Mouse (Mus musculus) kidney, embryonic 15.5 days (tissue): Measurements from ENCODE around the gene Ifna16. TPM values are rescaled to one million over a fixed set of nuclear protein-coding genes. Genes with fewer than 3 reads are reported as not detected.
A peak's percentile ranks its signal among the peaks of the same experiment; 100 is the strongest.

Source experiments
- ATAC-seq: fragments of 200-750 bp; cut with Nextera tagmentation; replicated peaks from 2 replicates; pipeline ENCODE4 v1.8.0; 2017; ENCODE audit warnings: moderate TSS enrichment; ENCODE audit not compliant: low FRiP score
- H3K27ac ChIP-seq: fragments of 300-500 bp; sonication (generic); 2 replicates; pipeline ENCODE4 v1.5.1; 2015; ENCODE audit warnings: mild to moderate bottlenecking, inconsistent platforms
- H3K27me3 ChIP-seq: fragments of 300-500 bp; sonication (generic); 2 replicates; pipeline ENCODE4 v1.6.1; 2015; ENCODE audit warnings: inconsistent platforms
- H3K36me3 ChIP-seq: fragments of 300-500 bp; sonication (generic); 2 replicates; pipeline ENCODE4 v1.6.1; 2015; ENCODE audit warnings: inconsistent platforms
- H3K4me1 ChIP-seq: fragments of 300-500 bp; sonication (generic); 2 replicates; pipeline ENCODE4 v1.6.1; 2015; ENCODE audit warnings: inconsistent platforms
- H3K4me2 ChIP-seq: fragments of 300-500 bp; sonication (generic); 2 replicates; pipeline ENCODE4 v1.6.1; 2015; ENCODE audit warnings: moderate library complexity, mild to moderate bottlenecking, inconsistent platforms
- H3K4me3 ChIP-seq: fragments of 300-500 bp; sonication (generic); replicated peaks from 2 replicates; pipeline ENCODE4 v1.5.1; 2015; ENCODE audit warnings: mild to moderate bottlenecking, inconsistent platforms
- H3K9ac ChIP-seq: fragments of 300-500 bp; sonication (generic); 2 replicates; pipeline ENCODE4 v1.6.1; 2015; ENCODE audit warnings: mild to moderate bottlenecking, inconsistent platforms
- H3K9me3 ChIP-seq: fragments of 300-500 bp; sonication (generic); replicated peaks from 2 replicates; pipeline ENCODE4 v1.6.1; 2016; ENCODE audit warnings: inconsistent platforms
- WGBS: fragments of 180-500 bp; shearing (Covaris S2); methylation state at CpG from one replicate; pipeline ENCODE4 v1.1.7; 2015; ENCODE audit warnings: mixed read lengths; 5-methylcytosine and 5-hydroxymethylcytosine counted together
- polyA plus RNA-seq: library from polyadenylated mRNA; unstranded; fragments of >200 nt; fragmentation: Nextera tagmentation; extraction: Ambion mirVana; gene quantifications from 2 replicates; pipeline ENCODE4 v1.2.1, GENCODE M21; 2015

Gene Ifna16
- not detected in 2 replicates for polyA plus RNA-seq

DNA sequence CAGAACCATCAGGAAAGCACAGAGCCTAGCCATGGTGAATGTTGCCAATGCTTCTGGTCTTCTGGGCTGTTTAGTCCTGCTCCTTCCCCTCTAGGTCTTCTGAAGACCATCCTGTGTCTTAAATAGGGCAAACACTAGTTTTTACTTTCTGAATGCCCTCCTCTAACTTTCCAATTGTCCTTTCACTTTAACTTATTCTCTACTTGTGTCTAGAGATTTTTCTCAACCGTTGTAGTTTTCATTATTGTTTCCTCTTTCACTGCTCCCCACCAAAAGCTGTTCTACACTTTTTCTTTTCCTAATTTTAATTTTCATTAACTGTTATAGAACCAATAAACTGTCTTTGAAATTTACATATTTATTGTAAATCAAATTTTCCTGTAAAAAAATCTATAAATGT lies at the start of gene Ifna16:
TSS of gene Ifna16 (minus strand) at position 101 of the 400 bp plus-strand sequence.
- Histone ChIP-seq H3K36me3 (no peaks in the 10 kb centered on the region), H3K4me2 (no peak within 1 kb of the TSS), H3K4me3 (no peak within 1 kb of the TSS), H3K9ac (no peak within 1 kb of the TSS), H3K27ac (no peak within 1 kb of the TSS), H3K9me3 (no peaks in the 10 kb centered on the region), H3K4me1 (no peaks in the 10 kb centered on the region), H3K27me3 (no peaks in the 10 kb centered on the region)
- ATAC-seq: no peak
- 90% methylated on average over 1 of the region's 1 CpGs for WGBS

DNA sequence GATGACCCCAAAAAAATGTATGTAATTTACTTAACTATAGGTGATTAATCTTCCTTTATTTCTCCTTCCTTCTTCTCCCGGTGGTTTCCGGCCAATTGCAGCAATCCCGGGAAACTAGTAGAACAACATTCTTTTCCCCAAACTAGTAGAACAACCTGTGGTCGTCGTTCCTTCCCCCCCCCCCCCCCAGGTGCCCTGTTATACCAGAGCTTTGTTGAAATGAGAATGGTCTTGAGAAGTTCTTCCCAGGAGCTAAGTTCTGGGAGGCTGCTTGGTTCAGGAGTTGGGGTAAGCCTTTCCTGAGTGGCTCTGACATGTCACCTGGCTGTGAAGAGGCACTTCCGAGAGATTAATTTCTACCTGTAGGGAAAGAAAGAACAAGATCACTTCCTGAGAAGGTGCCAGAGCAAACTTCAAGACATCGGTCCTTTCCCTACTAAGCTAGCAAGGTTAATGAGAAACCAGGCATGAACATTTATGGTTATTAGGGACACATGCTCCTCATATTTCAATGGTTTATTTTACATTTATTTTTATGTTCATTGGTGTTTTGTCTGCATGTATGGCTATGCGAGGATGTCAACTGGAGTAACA lies 46.9 kb upstream of the Ifna16 start:
- Histone ChIP-seq H3K36me3 (peaks cover 12% of the 10 kb centered on the region), H3K27ac (peak overlapping the region; percentile 86), H3K27me3 (no peaks in the 10 kb centered on the region), H3K4me1 (peaks cover 21% of the 10 kb centered on the region), H3K4me2 (peak overlapping the region; percentile 27; the same call in 1 of the 2 replicates), H3K9me3 (no peaks in the 10 kb centered on the region), H3K4me3 (no peak overlapping the region), H3K9ac (no peak overlapping the region)
- 40% methylated on average over 8 of the region's 8 CpGs for WGBS
- no peak for ATAC-seq

DNA sequence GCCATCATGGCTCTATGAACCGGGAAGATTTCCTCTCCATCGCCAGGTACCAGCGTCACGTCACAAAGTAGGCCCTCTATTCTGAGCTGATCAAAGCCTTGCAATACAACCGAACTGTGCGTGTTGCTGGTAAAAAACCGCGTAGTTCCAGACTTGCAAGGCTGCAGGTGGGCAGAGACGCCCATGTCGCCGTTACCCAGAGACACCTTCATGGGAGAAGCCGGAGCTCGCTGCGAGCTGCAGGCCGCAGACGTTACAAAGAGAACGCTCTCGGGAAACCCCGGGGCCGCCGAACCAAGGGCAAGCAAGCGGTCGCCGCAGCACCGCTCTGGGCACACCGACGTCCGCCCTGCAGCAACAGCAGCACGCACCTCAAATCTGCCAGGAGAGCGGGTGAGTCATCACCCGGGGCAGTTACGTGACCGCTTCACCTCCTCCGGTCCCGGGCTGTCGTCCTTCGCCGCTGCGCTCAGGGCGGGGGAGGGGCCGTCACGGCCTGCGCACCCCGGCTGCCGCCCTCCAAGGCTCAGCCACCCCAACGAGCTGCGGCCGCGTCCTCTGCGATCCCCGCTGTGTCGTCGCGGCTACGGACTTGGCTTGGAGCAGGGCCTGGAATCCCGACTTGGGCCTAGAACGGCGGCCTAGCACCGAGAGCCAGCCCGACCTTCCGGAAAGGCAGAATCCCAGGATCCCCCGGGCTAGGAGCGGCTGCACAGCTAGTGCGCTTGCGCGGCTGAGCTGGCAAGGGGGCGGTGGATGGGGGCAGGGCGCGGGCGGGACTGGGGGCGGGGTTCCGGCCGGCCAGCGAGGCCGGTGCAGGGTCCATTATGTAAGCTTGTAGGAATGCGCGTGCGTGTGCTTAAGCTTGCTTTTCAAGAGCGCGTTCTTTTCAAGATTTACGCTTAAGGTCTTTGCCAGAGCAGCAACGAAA lies 45.3 kb upstream of the Ifna16 start, which contains the start of the genes Gm26566 and Klhl9:
TSS of gene Gm26566 (plus strand) at position 15 of the 931 bp plus-strand sequence.
TSS of gene Klhl9 (minus strand) at position 675 of the 931 bp plus-strand sequence.
- H3K9ac ChIP-seq: peak within 1 kb of the TSS; percentile 99
- peaks cover 17% of the 10 kb centered on the region for H3K36me3 ChIP-seq
- H3K4me1 ChIP-seq: peaks cover 25% of the 10 kb centered on the region
- under 1% methylated on average over 82 of the region's 82 CpGs for WGBS
- ATAC-seq: peak; percentile 96
- no peaks in the 10 kb centered on the region for H3K27me3 ChIP-seq
- H3K27ac ChIP-seq: peak within 1 kb of the TSS; percentile 99
- H3K4me3 ChIP-seq: peak within 1 kb of the TSS; percentile 92
- H3K9me3 ChIP-seq: no peaks in the 10 kb centered on the region
- peak within 1 kb of the TSS; percentile 77 for H3K4me2 ChIP-seq

DNA sequence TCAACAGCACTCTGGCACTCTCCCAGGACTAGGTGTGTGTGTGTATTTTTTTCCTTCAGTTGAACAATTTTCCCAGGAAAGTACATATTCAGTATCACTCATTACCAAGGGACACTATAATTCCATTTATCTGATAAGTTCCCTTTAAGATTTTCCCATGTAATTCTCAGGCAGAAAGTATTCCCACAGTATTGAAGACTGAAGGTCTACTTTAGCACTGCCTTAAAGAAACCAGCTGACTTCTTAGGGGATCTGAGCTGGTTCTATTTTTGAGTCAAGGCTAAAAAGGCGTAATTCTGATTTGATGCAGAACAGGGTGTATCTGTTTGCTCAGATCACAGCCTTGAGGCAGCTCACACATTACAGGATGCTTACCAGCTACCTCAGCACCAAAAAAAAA lies 42.0 kb upstream of the Ifna16 start:
- H3K9ac ChIP-seq: 0 out of 2 replicates have a peak overlapping the region, but pooled peaks have one; percentile 26
- H3K27ac ChIP-seq: no peak overlapping the region
- ATAC-seq: no peak
- peak overlapping the region; percentile 77 for H3K4me2 ChIP-seq
- no peaks in the 10 kb centered on the region for H3K27me3 ChIP-seq
- H3K36me3 ChIP-seq: peaks cover 42% of the 10 kb centered on the region
- WGBS: 57% methylated on average over 1 of the region's 1 CpGs
- peaks cover 24% of the 10 kb centered on the region for H3K4me1 ChIP-seq
- peak overlapping the region; percentile 33 for H3K4me3 ChIP-seq
- H3K9me3 ChIP-seq: no peaks in the 10 kb centered on the region

DNA sequence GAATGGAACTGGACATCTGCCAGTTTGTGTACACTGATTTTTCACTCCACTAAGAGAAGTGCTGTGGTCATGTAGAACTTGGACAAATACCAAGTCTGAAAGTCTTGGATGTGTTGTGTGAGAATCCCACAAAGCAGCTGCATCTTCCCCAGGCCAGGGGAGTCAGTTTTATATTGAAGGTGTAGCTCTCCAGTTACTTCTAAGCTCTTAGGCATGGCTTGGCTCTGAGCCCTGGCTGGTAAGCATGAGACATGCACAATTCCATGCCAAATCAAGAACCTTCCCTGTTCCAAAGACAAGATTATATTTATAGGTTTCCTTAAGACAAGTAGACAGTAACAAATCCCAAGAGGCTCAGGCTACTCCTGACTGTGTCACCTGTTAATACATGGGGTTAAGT lies 38.3 kb upstream of the Ifna16 start:
- H3K4me3 ChIP-seq: no peak overlapping the region
- H3K9me3 ChIP-seq: no peaks in the 10 kb centered on the region
- no peak overlapping the region for H3K9ac ChIP-seq
- H3K27ac ChIP-seq: no peak overlapping the region
- no peak overlapping the region for H3K4me2 ChIP-seq
- H3K27me3 ChIP-seq: no peaks in the 10 kb centered on the region
- no peak for ATAC-seq
- peaks cover 12% of the 10 kb centered on the region for H3K4me1 ChIP-seq
- peaks cover 39% of the 10 kb centered on the region for H3K36me3 ChIP-seq

DNA sequence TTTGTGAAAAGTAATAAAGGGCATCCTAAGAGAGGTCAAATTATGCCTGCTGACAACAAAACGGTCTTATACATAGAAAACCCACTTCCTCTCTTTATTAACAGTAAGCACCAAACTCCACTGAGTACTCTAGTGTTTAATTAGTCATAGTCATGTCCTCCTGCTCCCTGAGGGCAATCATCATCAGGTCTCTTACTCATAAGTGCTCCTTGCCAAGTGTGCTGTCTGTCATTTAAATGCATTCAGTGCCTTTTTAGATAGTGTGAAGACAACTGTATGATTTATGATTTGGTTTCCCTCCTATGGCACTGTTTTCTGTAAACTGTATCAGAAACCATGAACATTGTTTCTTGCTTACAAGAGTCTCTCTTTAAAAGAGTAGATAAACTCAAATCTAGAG lies 37.6 kb upstream of the Ifna16 start:
- WGBS: 76% methylated on average over 1 of the region's 1 CpGs
- Histone ChIP-seq H3K9ac (no peak overlapping the region), H3K4me1 (peaks cover 10% of the 10 kb centered on the region), H3K9me3 (no peaks in the 10 kb centered on the region), H3K4me3 (no peak overlapping the region), H3K36me3 (peaks cover 38% of the 10 kb centered on the region), H3K27ac (no peak overlapping the region), H3K4me2 (no peak overlapping the region), H3K27me3 (no peaks in the 10 kb centered on the region)
- no peak for ATAC-seq

DNA sequence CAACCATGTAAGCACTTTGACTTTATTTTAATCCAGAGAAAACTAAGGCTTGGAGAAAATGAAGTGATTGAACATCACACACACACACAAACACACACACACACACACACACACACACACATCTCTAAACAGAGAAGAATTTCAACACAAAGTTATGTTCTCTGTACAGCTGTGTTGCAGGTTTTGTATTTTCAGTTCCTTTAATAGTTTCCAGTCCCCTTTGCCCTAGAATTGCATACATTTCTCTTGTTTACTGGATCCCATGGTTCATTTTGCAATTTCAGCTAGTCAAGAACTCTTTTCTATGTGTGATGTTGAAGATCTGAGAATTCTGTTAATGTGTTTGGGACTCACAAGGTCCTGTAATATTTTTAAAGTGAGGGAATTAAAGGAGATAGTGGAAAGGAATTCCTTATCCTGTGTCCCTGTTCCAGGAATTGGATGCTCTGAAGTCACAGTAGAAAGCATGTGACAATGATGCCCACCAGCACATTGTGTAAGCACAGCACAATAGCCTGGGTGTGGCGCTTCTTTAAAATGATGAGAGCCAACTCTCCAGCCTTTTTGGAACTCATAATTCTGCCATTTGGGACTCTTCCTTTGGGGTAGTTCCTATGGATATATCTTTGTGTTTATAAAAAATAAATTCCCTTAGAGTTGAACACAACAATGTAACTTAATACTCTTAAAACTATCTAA lies 30.6 kb upstream of the Ifna16 start:
- 95% methylated on average over 1 of the region's 1 CpGs for WGBS
- H3K4me1 ChIP-seq: no peaks in the 10 kb centered on the region
- H3K9me3 ChIP-seq: no peaks in the 10 kb centered on the region
- no peaks in the 10 kb centered on the region for H3K27me3 ChIP-seq
- no peak overlapping the region for H3K4me2 ChIP-seq
- no peak for ATAC-seq
- no peak overlapping the region for H3K4me3 ChIP-seq
- H3K9ac ChIP-seq: no peak overlapping the region
- H3K27ac ChIP-seq: no peak overlapping the region
- H3K36me3 ChIP-seq: 0 out of 2 replicates have a peak, but pooled peaks cover 4% of the 10 kb centered on the region

DNA sequence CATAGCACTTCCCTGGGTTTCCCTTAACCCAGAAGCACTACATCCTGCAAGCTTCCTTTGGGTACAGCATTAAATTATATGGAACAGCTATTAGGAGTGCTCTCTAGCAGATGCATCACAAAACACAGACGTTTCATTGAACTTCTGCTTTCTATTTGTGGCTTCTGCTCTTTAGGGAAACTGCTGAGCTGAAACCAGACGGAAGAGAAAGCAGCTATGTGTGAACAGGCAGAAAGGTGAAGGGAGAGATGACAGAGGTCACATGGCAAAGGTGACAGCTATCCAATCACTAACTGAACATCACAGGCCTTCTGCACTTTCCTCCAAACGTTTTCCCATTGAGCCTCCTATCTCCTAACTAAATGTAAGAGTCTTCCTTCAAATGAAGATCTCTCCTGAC lies 29.2 kb upstream of the Ifna16 start:
- no peaks in the 10 kb centered on the region for H3K4me1 ChIP-seq
- H3K4me2 ChIP-seq: no peak overlapping the region
- H3K27me3 ChIP-seq: no peaks in the 10 kb centered on the region
- no peak overlapping the region for H3K9ac ChIP-seq
- 0 out of 2 replicates have a peak, but pooled peaks cover 4% of the 10 kb centered on the region for H3K36me3 ChIP-seq
- no peak overlapping the region for H3K4me3 ChIP-seq
- 32% methylated on average over 3 of the region's 3 CpGs for WGBS
- no peak overlapping the region for H3K27ac ChIP-seq
- ATAC-seq: no peak
- no peaks in the 10 kb centered on the region for H3K9me3 ChIP-seq

DNA sequence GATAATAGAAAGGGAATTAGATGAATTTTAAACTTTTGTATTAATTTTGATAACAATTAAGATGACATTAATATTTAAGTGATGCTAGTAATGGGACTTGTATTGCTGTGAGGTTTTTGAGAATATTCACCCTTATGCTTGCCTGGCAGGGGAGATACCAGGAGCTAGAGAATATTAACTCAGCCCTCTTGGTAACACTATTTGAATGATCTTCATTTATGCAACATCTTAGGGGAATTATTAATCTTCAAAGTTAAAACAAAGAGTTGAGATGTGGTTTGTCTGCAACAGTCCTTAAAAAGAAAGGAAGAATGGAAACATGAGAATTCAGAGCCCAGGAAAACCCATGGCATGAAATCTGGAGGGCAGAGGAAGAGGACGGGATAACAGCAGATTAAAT lies 22.6 kb upstream of the Ifna16 start:
- H3K9ac ChIP-seq: no peak overlapping the region
- no peak for ATAC-seq
- H3K4me2 ChIP-seq: no peak overlapping the region
- WGBS: 81% methylated on average over 1 of the region's 1 CpGs
- no peaks in the 10 kb centered on the region for H3K4me1 ChIP-seq
- H3K36me3 ChIP-seq: no peaks in the 10 kb centered on the region
- no peak overlapping the region for H3K27ac ChIP-seq
- no peaks in the 10 kb centered on the region for H3K9me3 ChIP-seq
- no peaks in the 10 kb centered on the region for H3K27me3 ChIP-seq
- no peak overlapping the region for H3K4me3 ChIP-seq

DNA sequence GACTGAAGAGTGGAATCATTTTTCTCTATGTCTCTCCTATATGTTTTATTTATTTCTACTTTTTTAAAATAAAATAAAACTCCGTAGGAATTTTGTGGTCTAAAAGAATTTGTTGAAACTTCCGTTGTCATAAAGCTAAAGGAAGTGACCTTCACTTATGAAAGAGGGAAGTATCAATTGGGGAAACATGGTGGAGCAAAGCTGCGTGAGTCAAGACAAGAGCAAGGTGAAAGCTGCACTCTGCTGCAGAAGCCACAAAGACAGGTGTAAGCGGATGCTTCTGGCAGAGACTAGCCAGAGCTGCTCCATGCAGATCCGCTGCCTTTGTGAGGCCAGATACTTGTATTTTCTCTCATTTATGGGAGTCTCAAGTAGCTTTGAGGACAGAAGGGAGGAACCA lies 22.1 kb upstream of the Ifna16 start:
- Histone ChIP-seq H3K4me2 (no peak overlapping the region), H3K27me3 (no peaks in the 10 kb centered on the region), H3K9ac (no peak overlapping the region), H3K9me3 (no peaks in the 10 kb centered on the region), H3K4me1 (no peaks in the 10 kb centered on the region), H3K36me3 (no peaks in the 10 kb centered on the region), H3K27ac (no peak overlapping the region), H3K4me3 (no peak overlapping the region)
- ATAC-seq: no peak
- WGBS: 81% methylated on average over 5 of the region's 5 CpGs

DNA sequence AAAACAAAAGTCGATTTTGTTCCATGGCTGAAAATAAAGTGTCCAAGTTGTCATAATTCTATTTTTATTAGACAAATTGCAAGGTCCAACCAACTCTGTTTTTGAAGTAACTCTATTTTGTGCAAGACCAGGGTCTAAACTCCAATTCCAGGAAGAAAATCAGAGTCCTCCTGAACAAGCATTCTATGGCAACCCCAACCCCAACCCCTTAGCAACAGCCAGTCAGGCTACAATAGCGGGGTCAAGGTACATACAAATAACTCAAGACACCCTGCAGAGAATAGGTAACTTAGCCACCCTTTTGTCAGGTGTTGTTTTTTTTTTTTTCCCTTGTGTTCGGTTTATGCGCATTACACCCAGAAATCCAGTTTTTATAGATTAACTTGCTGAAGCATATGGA lies 21.0 kb upstream of the Ifna16 start:
- no peaks in the 10 kb centered on the region for H3K4me1 ChIP-seq
- no peak overlapping the region for H3K4me3 ChIP-seq
- no peak overlapping the region for H3K27ac ChIP-seq
- H3K4me2 ChIP-seq: no peak overlapping the region
- ATAC-seq: no peak
- 82% methylated on average over 4 of the region's 4 CpGs for WGBS
- no peaks in the 10 kb centered on the region for H3K27me3 ChIP-seq
- H3K9ac ChIP-seq: no peak overlapping the region
- no peaks in the 10 kb centered on the region for H3K36me3 ChIP-seq
- H3K9me3 ChIP-seq: no peaks in the 10 kb centered on the region

DNA sequence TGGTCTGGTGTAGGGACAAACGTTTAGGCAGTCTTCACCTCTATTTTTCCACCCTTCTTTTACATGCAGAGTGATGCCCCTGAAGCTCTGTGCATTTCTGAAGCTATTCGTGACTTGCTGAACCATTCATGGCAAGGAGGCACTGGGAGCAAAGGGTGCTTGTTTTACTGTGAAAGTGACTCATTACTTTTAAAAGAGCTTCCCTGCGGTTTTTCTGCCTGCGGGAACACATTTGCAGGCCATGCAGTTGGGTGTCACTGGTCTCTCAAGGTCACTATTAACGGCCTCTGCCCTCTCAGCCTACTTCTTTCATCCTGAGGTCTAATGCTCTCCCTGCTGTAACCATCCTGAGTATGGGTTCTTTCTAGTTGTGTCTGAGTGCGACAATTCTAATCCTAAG lies 20.4 kb upstream of the Ifna16 start:
- H3K27me3 ChIP-seq: no peaks in the 10 kb centered on the region
- no peaks in the 10 kb centered on the region for H3K36me3 ChIP-seq
- H3K4me2 ChIP-seq: no peak overlapping the region
- no peak overlapping the region for H3K9ac ChIP-seq
- ATAC-seq: no peak
- H3K27ac ChIP-seq: no peak overlapping the region
- H3K4me1 ChIP-seq: no peaks in the 10 kb centered on the region
- 55% methylated on average over 6 of the region's 6 CpGs for WGBS
- H3K4me3 ChIP-seq: no peak overlapping the region
- H3K9me3 ChIP-seq: no peaks in the 10 kb centered on the region
